Mouse (Mus musculus): ENCODE results near the gene Otof.

DNA sequence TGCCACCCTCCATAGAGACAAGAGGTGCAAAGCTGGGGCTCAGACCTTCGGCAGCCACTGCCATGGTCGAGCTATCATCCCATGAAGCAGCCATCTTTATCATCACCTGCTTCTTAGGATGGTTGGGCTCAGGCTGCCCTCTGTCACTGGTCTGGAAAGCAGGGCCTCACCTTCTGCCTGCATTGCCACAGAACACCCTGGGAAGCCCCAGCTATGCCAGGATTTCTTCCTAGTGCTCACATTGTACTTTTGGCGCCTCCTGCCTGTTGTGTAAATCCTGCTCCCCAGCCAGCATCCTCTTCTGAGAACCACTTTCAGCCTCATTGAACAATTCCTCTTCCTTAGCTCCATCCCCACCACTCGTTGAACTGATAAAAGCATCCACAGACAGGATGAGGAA lies 45.9 kb downstream of the Otof start:
- TF ChIP-seq CTCF (IDR thresholded peaks at IDR 0.05; ENCODE audit: low read depth) (no peak), EP300 (IDR thresholded peaks at IDR 0.05; ENCODE audit: low read depth) (no peak)

Measured in liver, postnatal 0 days (tissue).